Mouse (Mus musculus) liver, postnatal 0 days (tissue): ENCODE measurements around the gene Ccdc33.

Experiments
- CTCF ChIP-seq: sonication (generic); IDR thresholded peaks from 2 replicates; pipeline ENCODE4 v1.5.1; 2016; ENCODE audit warnings: antibody characterized with exemption, low read depth
- EP300 ChIP-seq: IDR thresholded peaks from 2 replicates; pipeline ENCODE4 v1.6.1; 2016; ENCODE audit warnings: antibody characterized with exemption, low read depth, mild to moderate bottlenecking

GRCm38 (mm10) chr9:58115297-58115925, 3.2 kb downstream of the Ccdc33 start:
- TF ChIP-seq EP300 (no peak), CTCF (no peak)
